Mouse (Mus musculus) MEL (cell line): ENCODE measurements at regions not wholly inside any gene's neighbourhood (a gene's known extent, or its start where the extent isn't known, plus 50 kb on each side); places are given as distances from the start of the nearest gene placed in this dataset.

Experiments
- DNase-seq: peaks from one replicate; pipeline ENCODE4 v3.0.0; 2011; ENCODE audit warnings: low read depth, low spot score
- H3K27ac ChIP-seq: 2 replicates; pipeline ENCODE4 v1.5.1; 2012; ENCODE audit warnings: low read depth, mild to moderate bottlenecking, control low read depth, low read length, moderate library complexity; ENCODE audit not compliant: control insufficient read depth
- H3K27me3 ChIP-seq, 2 experiments: fragments of 150-350 bp in 1 of 2; sonication (generic) in 1 of 2; 2 replicates each; pipeline ENCODE4 v1.6.1; 2012; ENCODE audit warnings: low read length in 2 of 2, mild to moderate bottlenecking in 2 of 2, improper control_type of control experiment in 1 of 2, moderate library complexity in 1 of 2; ENCODE audit not compliant: insufficient read depth in 2 of 2, control insufficient read depth in 1 of 2
- H3K36me3 ChIP-seq, 2 experiments: 2 replicates each; pipeline ENCODE4 v1.6.1; 2012 to 2014; ENCODE audit warnings: low read length in 2 of 2, improper control_type of control experiment in 1 of 2, inconsistent platforms in 1 of 2, mild to moderate bottlenecking in 1 of 2; ENCODE audit not compliant: insufficient read depth in 2 of 2, control insufficient read depth in 1 of 2
- H3K4me1 ChIP-seq, 2 experiments: fragments of 150-350 bp in 1 of 2; sonication (generic) in 1 of 2; 2 replicates each; pipeline ENCODE4 v1.6.1; 2012; ENCODE audit warnings: low read length in 2 of 2, improper control_type of control experiment in 1 of 2, mild to moderate bottlenecking in 1 of 2; ENCODE audit not compliant: insufficient read depth in 2 of 2, control insufficient read depth in 1 of 2
- H3K4me3 ChIP-seq, 2 experiments: fragments of 150-350 bp in 1 of 2; sonication (generic) in 1 of 2; 2 replicates each; pipeline ENCODE4 v1.5.1; 2012; ENCODE audit warnings: low read depth in 2 of 2, low read length in 2 of 2, mild to moderate bottlenecking in 2 of 2, moderate library complexity in 2 of 2, control low read depth in 1 of 2, improper control_type of control experiment in 1 of 2; ENCODE audit not compliant: control insufficient read depth in 1 of 2, insufficient read depth in 1 of 2
- H3K79me2 ChIP-seq: 2 replicates; pipeline ENCODE4 v1.6.1; 2012; ENCODE audit warnings: mild to moderate bottlenecking, low read length, moderate library complexity; ENCODE audit not compliant: control insufficient read depth, poor library complexity, insufficient read depth
- H3K9ac ChIP-seq: 2 replicates; pipeline ENCODE4 v1.6.1; 2012; ENCODE audit warnings: low read depth, mild to moderate bottlenecking, control low read depth, low read length, moderate library complexity; ENCODE audit not compliant: control insufficient read depth, poor library complexity, severe bottlenecking
- H3K9me3 ChIP-seq: fragments of 150-350 bp; sonication (generic); replicated peaks from 2 replicates; pipeline ENCODE4 v1.6.1; 2012; ENCODE audit warnings: mild to moderate bottlenecking, low read length, improper control_type of control experiment, moderate library complexity; ENCODE audit not compliant: insufficient read depth
- CHD1 ChIP-seq: IDR thresholded peaks from 2 replicates; pipeline ENCODE4 v1.6.1; 2012; ENCODE audit warnings: low read depth, mild to moderate bottlenecking, inconsistent platforms, low read length, improper control_type of control experiment
- E2F4 ChIP-seq: IDR thresholded peaks from 2 replicates; pipeline ENCODE4 v1.6.1; 2011; ENCODE audit warnings: low read depth, low read length, improper control_type of control experiment, borderline replicate concordance
- ELF1 ChIP-seq: IDR thresholded peaks from 2 replicates; pipeline ENCODE4 v1.6.1; 2014; ENCODE audit warnings: low read depth, mild to moderate bottlenecking, inconsistent platforms, low read length, improper control_type of control experiment, moderate library complexity
- EP300 ChIP-seq, 2 experiments: IDR thresholded peaks; 2 replicates each; pipeline ENCODE4 v1.6.1; 2011; ENCODE audit warnings: improper control_type of control experiment in 2 of 2, low read length in 2 of 2, low read depth in 1 of 2, mild to moderate bottlenecking in 1 of 2
- GABPA ChIP-seq: IDR thresholded peaks from 2 replicates; pipeline ENCODE4 v1.6.1; 2012; ENCODE audit warnings: low read depth, mild to moderate bottlenecking, inconsistent platforms, low read length, improper control_type of control experiment, moderate library complexity
- JUND ChIP-seq: IDR thresholded peaks from 2 replicates; pipeline ENCODE4 v1.6.1; 2011; ENCODE audit warnings: low read depth, mild to moderate bottlenecking, improper control_type of control experiment, low read length
- KAT2A ChIP-seq: conservative IDR thresholded peaks from 2 replicates; pipeline ENCODE4 v1.6.1; 2012; ENCODE audit warnings: low read depth, low read length, improper control_type of control experiment, inconsistent platforms
- MXI1 ChIP-seq: IDR thresholded peaks from 2 replicates; pipeline ENCODE4 v1.6.1; 2011; ENCODE audit warnings: mild to moderate bottlenecking, low read depth, low read length, improper control_type of control experiment
- MYB ChIP-seq: IDR thresholded peaks from 2 replicates; pipeline ENCODE4 v1.6.1; 2011; ENCODE audit warnings: mild to moderate bottlenecking, low read depth, low read length, improper control_type of control experiment
- MYC ChIP-seq: IDR thresholded peaks from 2 replicates; pipeline ENCODE4 v1.6.1; 2011; ENCODE audit warnings: low read depth, mild to moderate bottlenecking, low read length, improper control_type of control experiment, moderate library complexity
- NELFE ChIP-seq: IDR thresholded peaks from 2 replicates; pipeline ENCODE4 v1.6.1; 2011; ENCODE audit warnings: low read depth, low read length, improper control_type of control experiment
- POLR2AphosphoS5 ChIP-seq: IDR thresholded peaks from 2 replicates; pipeline ENCODE4 v1.6.1; 2012; ENCODE audit warnings: low read depth, borderline replicate concordance, mild to moderate bottlenecking, inconsistent platforms, low read length, moderate library complexity, mixed read lengths
- RAD21 ChIP-seq: IDR thresholded peaks from 2 replicates; pipeline ENCODE4 v1.6.1; 2011; ENCODE audit warnings: mild to moderate bottlenecking, low read depth, low read length, improper control_type of control experiment
- SMC3 ChIP-seq: IDR thresholded peaks from 2 replicates; pipeline ENCODE4 v1.6.1; 2011; ENCODE audit warnings: low read depth, low read length, improper control_type of control experiment
- TAL1 ChIP-seq: IDR thresholded peaks from 2 replicates; pipeline ENCODE4 v1.6.1; 2012; ENCODE audit warnings: mild to moderate bottlenecking, inconsistent platforms, low read length, moderate library complexity, mixed read lengths
- TBP ChIP-seq: IDR thresholded peaks from 2 replicates; pipeline ENCODE4 v1.8.0; 2011; ENCODE audit warnings: low read depth, low read length, improper control_type of control experiment
- TCF12 ChIP-seq: IDR thresholded peaks from 2 replicates; pipeline ENCODE4 v1.6.1; 2014; ENCODE audit warnings: low read depth, mild to moderate bottlenecking, inconsistent platforms, low read length, improper control_type of control experiment, moderate library complexity
- UBTF ChIP-seq: IDR thresholded peaks from 2 replicates; pipeline ENCODE4 v1.6.1; 2012; ENCODE audit warnings: low read depth, mild to moderate bottlenecking, inconsistent platforms, low read length, improper control_type of control experiment, moderate library complexity, borderline replicate concordance; ENCODE audit not compliant: insufficient read depth
- USF1 ChIP-seq: IDR thresholded peaks from 2 replicates; pipeline ENCODE4 v1.6.1; 2014; ENCODE audit warnings: low read depth, mild to moderate bottlenecking, inconsistent platforms, low read length, improper control_type of control experiment, moderate library complexity
- USF2 ChIP-seq, 2 experiments: IDR thresholded peaks; 2 replicates each; pipeline ENCODE4 v1.6.1; 2011 to 2012; ENCODE audit warnings: improper control_type of control experiment in 2 of 2, low read length in 2 of 2, borderline replicate concordance in 1 of 2, inconsistent platforms in 1 of 2, low read depth in 1 of 2, mild to moderate bottlenecking in 1 of 2; ENCODE audit not compliant: insufficient read depth in 1 of 2
- ZC3H11A ChIP-seq: IDR thresholded peaks from 2 replicates; pipeline ENCODE4 v1.6.1; 2012; ENCODE audit warnings: low read depth, mild to moderate bottlenecking, inconsistent platforms, low read length, improper control_type of control experiment
- ZMIZ1 ChIP-seq: IDR thresholded peaks from 2 replicates; pipeline ENCODE4 v1.6.1; 2012; ENCODE audit warnings: low read depth, mild to moderate bottlenecking, inconsistent platforms, low read length, improper control_type of control experiment, moderate library complexity

DNA sequence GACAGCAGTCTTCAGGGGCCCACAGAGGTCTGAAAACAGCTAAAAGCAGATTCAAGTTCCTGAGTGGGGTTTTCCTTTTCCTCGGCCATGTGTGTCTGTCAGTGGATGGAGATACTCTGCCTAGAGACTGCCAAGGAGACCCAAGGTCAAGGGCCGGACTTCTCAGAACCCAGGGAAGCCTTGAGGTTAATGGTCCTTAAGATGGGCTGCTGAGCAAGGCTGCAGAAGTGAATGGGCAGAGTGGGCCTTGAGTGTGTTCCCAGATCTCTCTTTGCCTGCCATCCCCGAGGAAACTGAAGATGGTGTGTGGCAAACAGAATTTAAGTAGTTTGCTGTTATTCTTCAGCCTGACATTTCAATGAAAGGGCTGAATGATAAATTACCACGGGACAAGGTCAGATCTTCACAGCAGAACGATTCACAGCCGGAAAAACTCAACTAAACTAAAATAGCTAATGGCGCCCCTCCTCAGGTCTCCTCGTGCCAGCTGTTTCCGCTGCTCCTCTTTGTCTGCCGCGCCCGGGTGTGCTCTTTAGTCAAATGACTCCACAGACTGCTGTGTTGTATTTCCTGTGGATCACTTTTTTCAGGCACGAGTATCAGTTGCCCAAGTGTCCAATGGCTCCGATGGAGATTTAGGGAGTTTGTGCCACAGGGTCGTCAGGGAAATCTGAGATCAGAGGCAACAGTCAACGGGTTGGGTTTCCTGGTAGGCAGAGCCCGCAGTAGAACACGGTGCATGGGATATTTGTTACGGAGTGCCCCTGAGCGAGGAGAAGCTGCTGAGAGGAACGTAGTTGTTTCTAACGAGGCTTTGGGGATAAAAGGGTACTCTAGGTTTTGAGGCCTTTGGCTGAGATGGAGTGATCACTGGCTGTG, 93.5 kb upstream of the Tut7 start:
- no peaks in the 10 kb centered on the region for H3K9me3 ChIP-seq

DNA sequence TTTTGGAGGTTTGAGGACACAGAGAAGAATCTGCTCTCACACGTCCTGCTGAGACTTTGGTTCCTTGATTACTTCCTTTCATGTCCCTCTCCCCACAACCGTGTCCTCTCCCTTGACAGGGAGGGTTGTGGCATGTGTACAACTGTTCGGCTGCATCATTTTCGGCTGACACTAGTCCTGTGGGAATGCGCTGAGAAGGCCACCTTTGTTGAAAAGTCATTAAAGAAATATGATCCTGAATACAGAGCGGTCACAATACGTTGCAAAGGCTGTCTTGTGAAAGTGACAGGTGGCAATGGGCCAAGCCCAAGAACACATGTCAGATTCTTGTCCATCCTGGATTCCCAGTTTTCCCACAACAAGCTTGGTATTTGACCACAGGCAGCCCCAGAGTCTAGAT, 92.8 kb upstream of the Tut7 start:
- Histone ChIP-seq H3K4me1 (no peaks in the 10 kb centered on the region), H3K79me2 (no peaks in the 10 kb centered on the region), H3K4me3 (no peak overlapping the region), H3K9me3 (no peaks in the 10 kb centered on the region), H3K36me3 (no peaks in the 10 kb centered on the region), H3K27me3 (no peaks in the 10 kb centered on the region; a peak in 1 of 4 replicates), H3K27ac (no peak overlapping the region), H3K9ac (no peak overlapping the region)
- TF ChIP-seq E2F4: no peak
- TF ChIP-seq POLR2AphosphoS5: no peak
- TF ChIP-seq USF1: no peak
- no peak for TF ChIP-seq TBP
- TF ChIP-seq SMC3: no peak
- no peak for TF ChIP-seq EP300 (IDR thresholded peaks at IDR 0.05; ENCODE audit: low read depth in 1 of 2, low read length in 2 of 2)
- TF ChIP-seq TCF12: no peak
- TF ChIP-seq USF2 (IDR thresholded peaks at IDR 0.05; ENCODE audit: borderline replicate concordance in 1 of 2, insufficient read depth in 1 of 2, low read depth in 1 of 2, low read length in 2 of 2): no peak
- DNase-seq: no peak

More for the DNA sequence above, 93.5 kb upstream of the Tut7 start:
- TF ChIP-seq EP300 (IDR thresholded peaks at IDR 0.05; ENCODE audit: low read depth in 1 of 2, low read length in 2 of 2) (no peak), KAT2A (no peak), MYC (no peak), JUND (no peak), MYB (no peak), CHD1 (no peak), RAD21 (no peak), SMC3 (no peak), E2F4 (no peak), ELF1 (no peak), POLR2AphosphoS5 (no peak), TAL1 (no peak), ZMIZ1 (no peak), ZC3H11A (no peak), GABPA (no peak), UBTF (no peak), MXI1 (no peak), NELFE (no peak)
- Histone ChIP-seq H3K4me1 (no peaks in the 10 kb centered on the region), H3K9ac (no peak overlapping the region), H3K79me2 (no peaks in the 10 kb centered on the region), H3K4me3 (no peak overlapping the region), H3K27me3 (no peaks in the 10 kb centered on the region; a peak in 1 of 4 replicates), H3K36me3 (no peaks in the 10 kb centered on the region), H3K27ac (no peak overlapping the region)
- DNase-seq: no peak
